Mouse (Mus musculus) myocyte (in vitro differentiated cells): ENCODE measurements around the gene Lypd6b.

Source experiments
- POLR2A ChIP-seq: IDR thresholded peaks from one replicate; pipeline ENCODE4 v1.6.1; 2011; ENCODE audit warnings: low read depth, mild to moderate bottlenecking, control low read depth, moderate library complexity; ENCODE audit not compliant: insufficient read length
- USF1 ChIP-seq: IDR thresholded peaks from one replicate; pipeline ENCODE4 v1.6.1; 2011; ENCODE audit warnings: low read depth, mild to moderate bottlenecking, control low read depth, moderate library complexity

GRCm38 (mm10) chr2:49846097-49846496, 58.6 kb downstream of the Lypd6b start:
- TF ChIP-seq POLR2A (no peak), USF1 (no peak)
